11 mouse cellular contexts compared by ENCODE assay signal in the genomic region with DNA sequence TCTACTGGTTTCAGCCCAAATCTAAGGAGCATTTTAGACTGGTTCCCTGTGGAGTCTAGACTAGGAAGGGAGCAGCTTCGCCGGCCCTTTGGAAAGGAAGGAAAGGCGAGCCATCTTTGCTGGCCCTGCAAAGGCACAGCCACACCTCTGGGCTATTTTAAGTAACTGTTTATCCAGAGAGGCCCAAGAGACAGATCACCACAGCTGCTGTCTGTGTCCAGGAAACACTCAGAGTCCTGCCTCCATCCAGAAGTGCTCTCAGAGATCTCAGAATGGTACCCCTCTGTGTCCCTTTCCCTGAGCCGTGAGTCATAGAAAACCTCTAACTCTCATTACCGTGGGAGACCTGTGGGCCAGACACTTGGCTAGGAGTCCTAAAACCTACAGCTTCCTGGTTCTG. TPM values are rescaled to one million over a fixed set of nuclear protein-coding genes. Genes with fewer than 3 reads are reported as not detected.
DNase-seq lines count a peak whose midpoint lies in the region; ATAC-seq and TF ChIP-seq lines count a peak whose summit lies in the region.
"Had no signal": no experiment of that assay in that cellular context is flagged by ENCODE, and none has a peak within 500 bp of the region (broad histone marks: within the 10 kb centered on the region; RNA-seq: fewer than 3 reads in every experiment).

No protein-coding gene starts in this region.

- no peaks in the 10 kb centered on the region for H3K9me3 ChIP-seq in lung, embryonic 14.5 days (ENCODE audit: low read depth, low read length)
- H3K9me3 ChIP-seq in intestine, postnatal 0 days (ENCODE audit: control insufficient read depth), result no peaks in the 10 kb centered on the region
- H3K9me3 ChIP-seq in stomach, embryonic 15.5 days, result no peaks in the 10 kb centered on the region

- no peaks in the 10 kb centered on the region for H3K36me3 ChIP-seq in lung, embryonic 14.5 days (ENCODE audit: insufficient read depth)
- H3K36me3 ChIP-seq in intestine, postnatal 0 days (ENCODE audit: control insufficient read depth, insufficient read depth), result no peaks in the 10 kb centered on the region
- H3K36me3 ChIP-seq in stomach, embryonic 15.5 days, result no peaks in the 10 kb centered on the region

- intact Hi-C loops in left cerebral cortex, postnatal 14 days (cut with DNase I), result no loop called here

- no peak for TF ChIP-seq CTCF in lung, embryonic 14.5 days (IDR thresholded peaks at IDR 0.05; ENCODE audit: low read depth)
- TF ChIP-seq CTCF in intestine, postnatal 0 days (IDR thresholded peaks at IDR 0.05; ENCODE audit: low read depth), result no peak

- no peak overlapping the region for H3K4me3 ChIP-seq in lung, embryonic 14.5 days (ENCODE audit: low read depth, low read length)
- H3K4me3 ChIP-seq in intestine, postnatal 0 days (ENCODE audit: low read depth, low read length), result no peak overlapping the region
- no peak overlapping the region for H3K4me3 ChIP-seq in stomach, embryonic 15.5 days (replicated peaks)

- peak overlapping the region; percentile 32; the same call in 1 of the 2 replicates for H3K4me2 ChIP-seq in lung, embryonic 14.5 days
- peak overlapping the region; percentile 17; the same call in 1 of the 2 replicates for H3K4me2 ChIP-seq in intestine, postnatal 0 days (replicated peaks; ENCODE audit: low read depth)
- no peak overlapping the region for H3K4me2 ChIP-seq in stomach, embryonic 15.5 days

- H3K27ac ChIP-seq in lung, embryonic 14.5 days (ENCODE audit: low read depth), result peak overlapping the region; percentile 39; the same call in 1 of the 2 replicates
- H3K27ac ChIP-seq in intestine, postnatal 0 days (ENCODE audit: low read depth, low read length), result no peak overlapping the region
- H3K27ac ChIP-seq in stomach, embryonic 15.5 days, result peak overlapping the region; percentile 49; the same call in 1 of the 2 replicates

- no peak overlapping the region for H3K9ac ChIP-seq in lung, embryonic 14.5 days
- no peak overlapping the region for H3K9ac ChIP-seq in intestine, postnatal 0 days (ENCODE audit: low read depth, low read length)
- H3K9ac ChIP-seq in stomach, embryonic 15.5 days, result no peak overlapping the region

- 14% methylated on average over 5 of the region's 5 CpGs for WGBS in lung, embryonic 14.5 days
- 9% methylated on average over 5 of the region's 5 CpGs for WGBS in intestine, postnatal 0 days
- WGBS in stomach, embryonic 15.5 days, result 20% methylated on average over 5 of the region's 5 CpGs

- H3K4me1 ChIP-seq in lung, embryonic 14.5 days (ENCODE audit: insufficient read depth), result peaks cover 31% of the 10 kb centered on the region
- peaks cover 18% of the 10 kb centered on the region for H3K4me1 ChIP-seq in intestine, postnatal 0 days (replicated peaks; ENCODE audit: control insufficient read depth, insufficient read depth, low read length)
- H3K4me1 ChIP-seq in stomach, embryonic 15.5 days, result peaks cover 39% of the 10 kb centered on the region

- no peaks in the 10 kb centered on the region for H3K27me3 ChIP-seq in lung, embryonic 14.5 days (ENCODE audit: insufficient read depth, low read length)
- H3K27me3 ChIP-seq in intestine, postnatal 0 days (replicated peaks; ENCODE audit: control insufficient read depth, insufficient read depth, low read length), result no peaks in the 10 kb centered on the region
- no peaks in the 10 kb centered on the region for H3K27me3 ChIP-seq in stomach, embryonic 15.5 days (replicated peaks)

- peak; percentile 69 for DNase-seq in lung, embryonic 14.5 days
- no peak for DNase-seq in lung, adult 18-20 months
- peak; percentile 59 to 68 for DNase-seq in heart, adult 9 months (ENCODE audit: low spot score in 2 of 2)
- DNase-seq in thymus, postnatal 10 days (ENCODE audit: low spot score in 2 of 2), result no peak
- no peak for DNase-seq in left cerebral cortex, postnatal 14 days (ENCODE audit: low spot score in 2 of 2)
- DNase-seq: cerebellum, postnatal 25 days; kidney, adult 18-20 months; right cerebral cortex, postnatal 14 days had no signal

- ATAC-seq in lung, embryonic 14.5 days (ENCODE audit: insufficient read depth), result 0 out of 2 replicates have a peak, but pooled peaks have one; percentile 22
- no peak for ATAC-seq in intestine, postnatal 0 days
- ATAC-seq in stomach, embryonic 15.5 days (ENCODE audit: insufficient read depth, low FRiP score, low read depth), result no peak

RNA-seq across cellular contexts. Expression of gene Apobec2, which starts 2.3 kb away (rescaled TPM):
- polyA plus RNA-seq in lung, embryonic 14.5 days (2014; fragmentation: Nextera tagmentation; extraction: Ambion mirVana), result 1.3 and 5.6 TPM in 2 replicates
- polyA plus RNA-seq in intestine, postnatal 0 days (2015; fragmentation: Nextera tagmentation; extraction: Ambion mirVana), result 2.6 TPM in 2 replicates
- 4.4 and 5.2 TPM in 2 replicates for polyA plus RNA-seq in stomach, embryonic 15.5 days (2015; fragmentation: Nextera tagmentation; extraction: Ambion mirVana)
- total RNA-seq in left cerebral cortex, postnatal 14 days (2021), result under 1 TPM in 1 of 2 experiments, not detected in 1; 0.32 TPM

RNA-seq across cellular contexts. Expression of gene Oard1, which starts 20.6 kb away (rescaled TPM):
- 75.2 and 77.9 TPM in 2 replicates for polyA plus RNA-seq in lung, embryonic 14.5 days (2014; fragmentation: Nextera tagmentation; extraction: Ambion mirVana)
- polyA plus RNA-seq in intestine, postnatal 0 days (2015; fragmentation: Nextera tagmentation; extraction: Ambion mirVana), result 52.1 and 53.9 TPM in 2 replicates
- 61.1 and 68.7 TPM in 2 replicates for polyA plus RNA-seq in stomach, embryonic 15.5 days (2015; fragmentation: Nextera tagmentation; extraction: Ambion mirVana)
- total RNA-seq in left cerebral cortex, postnatal 14 days (2021), result 1 to 10 TPM; 9.4 to 9.7 TPM

RNA-seq across cellular contexts. Expression of gene Nfya, which starts 20.7 kb away (rescaled TPM):
- 30.3 and 30.5 TPM in 2 replicates for polyA plus RNA-seq in lung, embryonic 14.5 days (2014; fragmentation: Nextera tagmentation; extraction: Ambion mirVana)
- 3.8 and 4.2 TPM in 2 replicates for polyA plus RNA-seq in intestine, postnatal 0 days (2015; fragmentation: Nextera tagmentation; extraction: Ambion mirVana)
- 11.4 and 12.3 TPM in 2 replicates for polyA plus RNA-seq in stomach, embryonic 15.5 days (2015; fragmentation: Nextera tagmentation; extraction: Ambion mirVana)
- 10 to 100 TPM; 31.5 to 33.3 TPM for total RNA-seq in left cerebral cortex, postnatal 14 days (2021)

RNA-seq across cellular contexts. Expression of gene Tspo2, which starts 20.9 kb away (rescaled TPM):
- polyA plus RNA-seq in lung, embryonic 14.5 days (2014; fragmentation: Nextera tagmentation; extraction: Ambion mirVana), result 1.5 and 1.9 TPM in 2 replicates
- polyA plus RNA-seq in intestine, postnatal 0 days (2015; fragmentation: Nextera tagmentation; extraction: Ambion mirVana), result 0.48 and 1.3 TPM in 2 replicates
- polyA plus RNA-seq in stomach, embryonic 15.5 days (2015; fragmentation: Nextera tagmentation; extraction: Ambion mirVana), result 6.8 and 13.6 TPM in 2 replicates
- under 1 TPM; 0.36 to 0.46 TPM for total RNA-seq in left cerebral cortex, postnatal 14 days (2021)
- polyA plus RNA-seq: urinary bladder, adult 2 months had no signal

RNA-seq across cellular contexts. Expression of gene Unc5cl, which starts 24.3 kb away (rescaled TPM):
- 1.4 and 1.5 TPM in 2 replicates for polyA plus RNA-seq in lung, embryonic 14.5 days (2014; fragmentation: Nextera tagmentation; extraction: Ambion mirVana)
- 26.7 and 28.4 TPM in 2 replicates for polyA plus RNA-seq in intestine, postnatal 0 days (2015; fragmentation: Nextera tagmentation; extraction: Ambion mirVana)
- 14.3 and 16.8 TPM in 2 replicates for polyA plus RNA-seq in stomach, embryonic 15.5 days (2015; fragmentation: Nextera tagmentation; extraction: Ambion mirVana)
- under 1 TPM in 1 of 2 experiments, not detected in 1; 0.34 TPM for total RNA-seq in left cerebral cortex, postnatal 14 days (2021)

Comparison
In these comparisons a context has a peak if more than half of its experiments do, and no peak if none do; other contexts are left out.
1. DNase-seq: peak in lung, embryonic 14.5 days (single experiment) and heart, adult 9 months (2 of 2); none in lung, adult 18-20 months (0 of 2), thymus, postnatal 10 days (0 of 2) and left cerebral cortex, postnatal 14 days (0 of 2).